Mouse (Mus musculus): ENCODE measurements at regions not wholly inside any gene's neighbourhood (a gene's known extent, or its start where the extent isn't known, plus 50 kb on each side); places are given as distances from the start of the nearest gene placed in this dataset.
A peak's percentile ranks its signal among the peaks of the same experiment; 100 is the strongest.

DNA sequence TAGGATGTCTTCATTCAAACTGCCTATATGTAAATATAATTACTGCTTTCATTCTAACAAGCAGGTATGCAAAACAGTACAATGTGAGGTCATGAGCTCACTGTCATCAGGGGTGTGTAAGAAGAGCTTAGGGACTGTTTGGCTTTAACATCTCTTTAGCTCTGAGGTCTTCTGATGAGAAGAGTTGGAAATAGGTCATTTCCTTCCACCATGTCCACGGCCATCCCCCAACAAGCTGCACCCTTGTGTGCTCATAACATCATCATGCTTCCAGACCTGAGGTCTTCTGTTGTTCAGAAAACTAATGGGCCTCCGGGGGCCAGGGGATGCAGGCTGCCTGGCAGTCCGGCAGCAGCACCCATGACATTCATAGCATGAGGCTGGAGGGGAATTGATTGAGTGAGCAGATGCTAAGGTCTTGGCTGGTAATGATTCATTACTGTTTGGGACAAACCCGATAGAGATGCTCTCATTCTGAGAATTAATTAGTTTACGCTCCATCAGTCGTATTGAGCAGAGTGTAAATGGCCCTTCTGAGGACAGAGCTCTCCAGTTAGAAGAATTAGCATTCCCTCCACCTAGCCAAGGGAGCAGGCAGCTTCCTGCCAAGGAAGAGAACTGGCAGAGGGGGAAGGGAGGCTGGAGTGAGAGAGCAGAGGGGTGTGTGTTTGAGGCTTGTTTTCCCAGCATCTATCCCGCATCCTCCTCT, 64.0 kb downstream of the Rps24 start:
- DNase-seq (ENCODE audit: low spot score) = peak; percentile 65

GRCm38 (mm10) chr14:24551472-24551783, 64.5 kb downstream of the Rps24 start:
- no peak for DNase-seq (ENCODE audit: low spot score)

GRCm38 (mm10) chr14:24564801-24565624, 78.1 kb downstream of the Rps24 start:
- DNase-seq (ENCODE audit: low spot score) = no peak

- no peak for DNase-seq (ENCODE audit: low spot score)
Measured at GRCm38 (mm10) chr14:24565718-24566322, 78.9 kb downstream of the Rps24 start.

- no peak for DNase-seq (ENCODE audit: low spot score)
Measured at GRCm38 (mm10) chr14:24575111-24575510, 88.2 kb downstream of the Rps24 start.

GRCm38 (mm10) chr14:24578535-24579111, 91.7 kb downstream of the Rps24 start:
- peak; percentile 29 for DNase-seq (ENCODE audit: low spot score)

DNA sequence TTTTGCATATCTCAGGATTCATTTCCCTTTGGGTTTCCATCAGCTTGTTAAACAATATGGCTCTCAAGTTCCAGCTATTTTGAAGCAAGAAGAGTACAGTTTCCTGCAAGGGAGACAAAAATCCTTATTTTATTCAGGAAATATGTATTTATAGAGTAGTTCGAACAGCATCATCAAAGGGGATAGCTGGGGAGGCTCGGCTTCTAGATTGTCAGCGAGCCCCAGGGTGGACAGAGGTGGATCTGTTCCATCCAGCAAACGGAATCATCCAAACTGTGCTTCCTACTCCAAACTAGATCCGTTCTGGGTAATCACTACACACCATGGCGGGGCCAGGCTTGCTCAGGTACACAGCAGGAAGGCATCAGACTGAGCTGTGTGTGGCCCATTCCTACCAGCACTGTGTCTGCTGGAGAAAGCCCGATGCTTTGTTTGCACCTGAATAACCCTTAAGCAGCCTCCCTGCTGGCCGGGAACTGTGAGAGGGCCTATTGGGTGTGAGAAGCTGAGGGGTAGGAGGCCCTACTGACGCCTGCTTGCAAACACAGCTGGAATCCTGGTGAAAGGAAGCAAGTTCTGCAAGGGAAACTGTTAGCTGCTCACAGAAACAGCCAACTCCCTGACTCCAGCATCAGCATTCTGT, 92.3 kb downstream of the Rps24 start:
- DNase-seq (ENCODE audit: low spot score) = peak; percentile 15

DNA sequence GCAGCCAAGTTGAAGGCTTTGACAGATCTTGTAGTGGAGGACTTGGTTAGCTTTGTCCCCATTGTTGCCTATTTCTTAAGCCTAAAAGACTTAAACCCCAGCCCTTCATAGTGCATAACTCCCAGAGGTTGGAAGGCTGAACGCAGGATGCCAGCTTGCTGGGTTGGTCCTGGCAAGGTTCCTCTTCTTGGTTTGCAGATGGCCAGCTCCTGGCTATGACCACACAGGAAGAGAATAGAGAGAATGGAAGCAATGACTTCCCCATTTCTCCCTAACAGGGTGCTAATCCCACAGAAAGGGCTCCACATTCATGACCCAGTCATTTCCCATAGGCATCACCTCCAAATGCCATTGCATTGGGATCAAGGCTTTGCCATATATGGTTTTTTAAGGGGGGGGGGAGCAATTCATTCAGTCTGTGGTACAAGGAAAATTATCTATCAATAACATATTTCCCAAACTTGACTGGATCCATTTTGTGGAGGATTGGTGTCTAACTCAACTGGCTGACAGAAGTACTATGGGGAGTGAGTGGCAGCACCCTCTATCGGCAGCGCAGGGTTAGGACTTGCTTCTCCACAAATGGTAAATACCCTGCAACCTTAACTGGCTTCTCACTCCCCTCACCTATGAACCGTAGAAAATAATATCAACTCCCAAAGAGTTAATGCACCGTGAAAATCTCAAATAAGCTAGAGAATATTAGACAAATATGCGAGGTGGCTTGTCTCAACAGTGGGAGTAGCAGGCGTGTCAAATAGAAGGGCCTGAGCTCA, 99.4 kb downstream of the Rps24 start:
- DNase-seq (ENCODE audit: low spot score) = no peak

- no peak for DNase-seq (ENCODE audit: low spot score)
Measured at GRCm38 (mm10) chr14:24586982-24587672, 100.2 kb downstream of the Rps24 start.

DNA sequence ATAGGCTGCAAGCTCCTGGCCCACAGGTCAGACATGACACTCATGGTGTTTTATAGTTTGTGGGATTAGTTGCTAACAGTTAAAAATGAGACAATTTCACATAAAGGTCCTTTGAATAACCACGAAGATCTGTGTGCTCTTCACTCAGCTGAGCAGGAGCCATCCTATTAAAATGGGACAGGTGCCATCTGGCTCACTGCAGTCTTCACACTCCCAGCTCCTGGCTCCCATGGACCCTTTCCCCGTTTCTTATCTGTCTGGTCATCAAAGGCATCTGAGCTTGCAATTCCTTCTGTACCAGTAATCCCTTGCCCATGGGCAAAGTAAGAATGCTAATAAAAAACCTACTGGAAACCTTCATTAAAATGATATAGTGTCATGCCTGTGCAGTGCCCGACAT, 101.1 kb downstream of the Rps24 start:
- no peak for DNase-seq (ENCODE audit: low spot score)

GRCm38 (mm10) chr14:24606444-24607173, 119.7 kb downstream of the Rps24 start:
- peak; percentile 51 for DNase-seq (ENCODE audit: low spot score)

GRCm38 (mm10) chr14:24608356-24608755, 121.4 kb downstream of the Rps24 start:
- no peak for DNase-seq (ENCODE audit: low spot score)

GRCm38 (mm10) chr14:24612254-24612995, 125.5 kb downstream of the Rps24 start:
- no peak for DNase-seq (ENCODE audit: low spot score)

- DNase-seq (ENCODE audit: low spot score) = no peak
Measured at GRCm38 (mm10) chr14:24615776-24616175, 128.9 kb downstream of the Rps24 start.

DNA sequence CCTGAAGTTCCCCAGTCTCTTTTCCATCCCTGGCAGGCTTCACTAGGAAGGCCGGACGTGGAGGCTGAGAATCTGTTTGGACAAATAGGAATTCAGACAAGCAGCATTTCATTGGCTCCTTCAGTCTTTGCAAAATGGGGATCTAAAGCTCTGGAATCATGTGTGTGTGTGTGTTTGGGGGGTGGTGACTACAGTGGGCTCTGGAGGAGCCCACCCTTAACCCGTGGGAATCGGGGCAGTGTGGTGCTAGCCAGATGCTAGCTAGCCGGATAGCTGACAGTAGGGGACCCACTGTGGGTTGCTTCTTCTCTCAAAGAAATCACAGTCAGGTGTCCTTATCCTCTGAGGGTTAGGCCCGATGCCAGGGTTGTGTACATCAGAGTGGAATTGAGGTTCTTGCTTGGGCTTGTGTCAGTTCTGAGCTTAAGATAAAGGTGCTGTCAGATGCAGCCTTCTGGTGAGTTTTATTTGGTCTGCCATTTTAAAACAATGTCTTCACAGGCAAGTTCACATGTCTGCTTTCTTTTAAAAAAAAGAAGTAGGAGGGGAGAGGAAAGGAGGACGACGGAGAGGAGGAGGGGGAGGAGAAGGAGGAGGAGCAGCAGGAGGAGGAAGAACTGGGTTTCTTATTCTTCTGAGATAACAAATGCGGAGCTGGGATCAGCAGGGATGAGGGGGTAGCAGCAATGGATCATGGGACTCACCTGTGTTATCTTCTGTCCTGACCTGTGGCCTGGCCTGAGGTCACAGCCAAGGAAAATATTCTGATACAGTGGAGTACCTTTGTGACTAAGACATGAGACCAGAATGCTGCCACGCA, 129.6 kb downstream of the Rps24 start:
- no peak for DNase-seq (ENCODE audit: low spot score)

- no peak for DNase-seq (ENCODE audit: low spot score)
Measured at GRCm38 (mm10) chr14:24617126-24617375, 130.1 kb downstream of the Rps24 start.

- DNase-seq (ENCODE audit: low spot score) = peak; percentile 79
Measured at GRCm38 (mm10) chr14:24617393-24617861, 130.5 kb downstream of the Rps24 start.

- peak; percentile 50 for DNase-seq (ENCODE audit: low spot score)
Measured at GRCm38 (mm10) chr14:24618226-24619038, 131.5 kb downstream of the Rps24 start.

All from embryo, embryonic 10.5 days (tissue).